Mouse (Mus musculus) common myeloid progenitor, adult 5-6 weeks (primary cell): Measurements from ENCODE around the gene Amfr. TPM values are rescaled to one million over a fixed set of nuclear protein-coding genes. Genes with fewer than 3 reads are reported as not detected.

Experiments used
- ATAC-seq: replicated peaks from 2 replicates; pipeline ENCODE4 v1.8.0; 2016; ENCODE audit warnings: low read depth, mild to moderate bottlenecking, moderate TSS enrichment, inconsistent platforms; ENCODE audit not compliant: poor library complexity, severe bottlenecking
- total RNA-seq: library from RNA; stranded (forward); fragments of 200-1000, 187-1606 nt; gene quantifications from 2 replicates; pipeline ENCODE4 v1.2.3, GENCODE M21; 2017

Amfr gene
- 60.7 and 88.1 TPM in 2 replicates for total RNA-seq

GRCm38 (mm10) chr8:94012013-94012951, at the start of gene Amfr:
Amfr (minus strand) TSS chr8:94012842.
- peak; percentile 50 for ATAC-seq

GRCm38 (mm10) chr8:94057157-94057854, 44.7 kb upstream of the Amfr start:
- peak; percentile 80 for ATAC-seq

DNA sequence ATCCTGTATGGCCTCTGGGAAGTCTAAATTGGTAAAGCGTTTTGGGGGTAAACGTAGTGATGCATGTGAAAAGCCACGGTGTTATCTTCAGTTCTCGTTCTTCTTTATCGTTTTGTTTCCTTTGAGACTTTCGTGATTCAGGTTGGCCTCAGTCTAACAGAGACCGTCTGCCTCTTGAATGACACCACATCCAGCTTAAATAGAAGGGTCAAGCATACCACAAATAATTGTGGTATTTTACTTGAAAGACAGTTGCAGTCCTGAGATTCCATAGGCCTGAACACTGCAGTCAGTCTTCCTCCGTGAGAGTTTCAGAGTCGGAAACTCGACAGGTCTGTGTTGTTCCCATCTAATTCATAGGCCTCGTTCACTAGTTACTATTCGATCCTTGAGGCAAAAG, 40.1 kb upstream of the Amfr start:
- ATAC-seq, result no peak

DNA sequence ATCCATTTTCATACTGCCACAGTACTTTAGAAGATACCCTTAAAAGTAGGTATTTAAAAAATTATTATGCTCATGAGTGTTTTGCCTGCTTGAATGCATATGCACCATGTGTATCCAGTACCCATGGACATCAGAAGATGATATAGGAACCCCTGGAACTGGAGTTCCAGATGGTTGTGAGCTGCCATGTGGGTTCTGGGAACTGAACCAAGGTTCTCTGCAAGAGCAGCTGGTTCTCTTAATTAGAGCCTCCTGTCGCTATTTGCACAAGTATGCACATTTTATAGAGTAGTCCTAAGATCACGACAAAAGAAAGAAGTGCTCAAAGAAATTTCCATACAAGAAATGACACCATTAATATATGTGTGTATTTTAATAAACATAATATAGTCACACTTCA, 35.2 kb upstream of the Amfr start:
- ATAC-seq, result no peak

DNA sequence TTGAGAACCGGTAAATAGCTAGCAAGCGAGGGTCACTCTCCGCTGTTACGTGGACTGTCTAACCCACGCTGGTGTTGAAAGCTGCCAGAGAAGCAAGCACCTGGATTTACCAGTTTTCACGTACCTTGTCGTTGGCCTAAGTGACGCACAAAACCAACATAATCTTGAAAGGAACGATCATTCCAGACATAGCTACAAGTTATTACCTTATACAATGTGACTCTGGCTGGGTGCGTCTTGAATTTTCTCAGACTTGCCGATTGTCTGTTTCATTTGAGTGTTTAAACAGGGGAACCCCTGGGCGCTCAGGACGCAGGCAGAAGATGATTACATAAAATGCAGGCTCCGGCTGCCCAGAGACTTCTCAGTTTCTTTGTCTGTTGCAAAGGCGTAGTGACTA, 25.2 kb upstream of the Amfr start:
- ATAC-seq, result no peak

DNA sequence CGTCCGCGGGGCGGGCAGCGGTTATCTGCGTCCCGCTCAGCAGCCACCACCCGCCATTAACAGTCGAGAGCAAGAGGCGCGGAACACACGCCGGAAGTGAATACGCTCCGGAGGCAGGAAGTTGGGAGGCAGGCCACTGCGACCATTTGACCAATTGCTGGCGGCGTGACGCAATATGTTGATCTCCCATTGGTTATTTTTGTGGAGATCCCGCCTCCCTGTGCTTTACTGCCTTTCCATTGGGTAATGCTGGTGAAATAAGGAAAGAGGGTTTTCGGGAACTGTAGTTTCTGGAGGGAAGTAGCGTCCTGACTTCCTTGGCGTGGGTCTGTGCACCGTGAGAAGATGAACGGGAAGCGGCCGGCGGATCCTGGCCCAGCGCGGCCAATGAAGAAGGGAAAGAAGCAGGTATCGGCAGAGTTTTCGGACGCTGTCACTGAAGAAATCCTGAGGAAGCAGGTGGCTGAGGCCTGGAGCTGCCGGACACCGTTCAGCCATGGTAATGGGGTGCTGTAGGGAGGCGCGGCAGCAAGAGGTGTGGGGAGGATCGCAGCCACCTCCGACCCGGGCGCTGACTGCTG, 24.4 kb upstream of the Amfr start, which contains the start of the genes Nudt21 and Ogfod1:
TSS of gene Nudt21 (minus strand) at position 88 of the 581 bp plus-strand sequence.
TSS of gene Ogfod1 (plus strand) at position 255 of the 581 bp plus-strand sequence.
- peak; percentile 96 for ATAC-seq

DNA sequence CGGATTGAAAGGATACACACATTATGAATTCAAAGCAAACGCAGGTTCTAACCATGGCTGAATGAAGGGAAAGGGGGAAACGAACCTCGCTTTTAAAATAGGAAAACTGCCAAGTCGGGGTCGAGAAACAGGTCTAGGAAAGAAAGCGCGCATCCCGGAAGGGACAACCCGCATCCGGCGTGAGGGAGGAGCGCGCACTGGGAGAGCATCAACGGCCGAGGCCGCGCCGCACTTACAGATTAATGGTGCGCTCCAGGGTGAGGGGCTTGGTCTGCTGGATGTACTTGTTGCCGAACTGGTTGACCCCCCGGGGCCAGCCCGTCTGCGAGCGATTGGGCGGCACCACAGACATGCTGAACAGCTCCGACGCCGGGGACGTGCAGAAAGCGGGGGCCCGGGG, 23.9 kb upstream of the Amfr start:
- ATAC-seq, result peak; percentile 45

GRCm38 (mm10) chr8:94035200-94035599, 22.6 kb upstream of the Amfr start:
- ATAC-seq, result no peak

DNA sequence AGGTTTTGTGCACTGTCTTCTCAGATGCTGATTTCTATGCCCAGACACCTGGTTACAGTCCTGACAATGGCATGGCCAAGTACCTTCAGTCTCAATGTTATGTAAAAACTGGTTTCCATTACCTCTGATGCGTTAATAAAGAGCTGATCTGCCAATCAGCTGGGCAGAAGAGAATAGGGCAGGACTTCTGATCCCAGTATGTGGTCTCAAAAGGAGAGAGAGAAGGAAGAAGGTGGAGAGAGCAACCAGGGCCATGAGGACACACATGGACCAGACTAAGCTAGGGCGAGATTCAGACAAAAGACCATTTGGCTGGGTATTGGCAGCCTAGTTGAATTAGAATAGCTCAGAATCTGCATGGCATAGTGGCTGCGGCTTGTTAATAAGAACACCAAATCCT, 21.0 kb upstream of the Amfr start:
- no peak for ATAC-seq

DNA sequence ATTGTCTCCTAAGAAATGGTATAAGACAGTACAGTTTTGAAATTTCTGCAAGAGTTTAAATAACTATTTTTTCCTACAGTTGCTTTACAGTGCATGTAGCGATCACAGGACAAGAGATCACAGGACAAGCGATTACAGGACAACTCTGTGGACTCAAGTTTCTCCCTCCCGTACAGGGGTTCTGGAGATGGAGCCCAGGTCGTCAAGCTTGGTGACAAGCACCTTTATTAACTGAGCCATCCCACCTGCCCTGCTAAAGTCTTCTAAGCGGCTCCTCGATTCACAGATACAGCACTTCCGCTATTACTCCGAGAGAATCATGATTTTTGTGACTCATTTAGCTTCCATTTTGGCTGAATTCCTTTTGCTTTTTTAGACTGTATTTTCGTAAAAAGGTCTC, 17.1 kb upstream of the Amfr start:
- no peak for ATAC-seq

- no peak for ATAC-seq
Observed at GRCm38 (mm10) chr8:94023916-94024315, 11.3 kb upstream of the Amfr start.

DNA sequence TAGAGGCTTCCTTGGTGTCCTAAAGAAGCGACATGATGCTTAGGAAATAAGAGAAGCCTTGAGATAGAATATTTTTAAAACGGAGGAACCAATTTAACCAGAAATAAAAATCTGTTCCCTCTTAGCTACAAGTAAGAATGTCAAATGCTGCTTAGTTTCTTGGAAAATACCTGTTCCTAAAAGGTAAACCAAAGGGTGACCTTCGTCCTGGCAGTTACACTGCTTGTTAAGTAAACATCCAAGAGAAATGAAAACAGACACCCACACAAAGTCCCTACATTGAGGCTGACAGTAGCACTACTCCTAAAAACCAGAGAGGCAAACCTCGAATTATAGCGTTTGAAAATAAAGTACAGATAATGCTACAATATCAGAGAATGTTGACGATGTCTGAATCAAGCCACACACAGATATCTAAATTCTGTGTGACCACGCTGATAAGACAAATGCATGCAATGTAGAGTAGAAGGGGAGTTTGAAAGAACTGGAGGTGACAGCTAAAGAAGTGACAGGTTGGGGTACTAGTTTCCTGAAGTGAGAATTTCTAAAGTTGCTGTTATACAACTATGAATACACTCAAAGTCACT, 477 bp upstream of the Amfr start:
- ATAC-seq, result no peak

DNA sequence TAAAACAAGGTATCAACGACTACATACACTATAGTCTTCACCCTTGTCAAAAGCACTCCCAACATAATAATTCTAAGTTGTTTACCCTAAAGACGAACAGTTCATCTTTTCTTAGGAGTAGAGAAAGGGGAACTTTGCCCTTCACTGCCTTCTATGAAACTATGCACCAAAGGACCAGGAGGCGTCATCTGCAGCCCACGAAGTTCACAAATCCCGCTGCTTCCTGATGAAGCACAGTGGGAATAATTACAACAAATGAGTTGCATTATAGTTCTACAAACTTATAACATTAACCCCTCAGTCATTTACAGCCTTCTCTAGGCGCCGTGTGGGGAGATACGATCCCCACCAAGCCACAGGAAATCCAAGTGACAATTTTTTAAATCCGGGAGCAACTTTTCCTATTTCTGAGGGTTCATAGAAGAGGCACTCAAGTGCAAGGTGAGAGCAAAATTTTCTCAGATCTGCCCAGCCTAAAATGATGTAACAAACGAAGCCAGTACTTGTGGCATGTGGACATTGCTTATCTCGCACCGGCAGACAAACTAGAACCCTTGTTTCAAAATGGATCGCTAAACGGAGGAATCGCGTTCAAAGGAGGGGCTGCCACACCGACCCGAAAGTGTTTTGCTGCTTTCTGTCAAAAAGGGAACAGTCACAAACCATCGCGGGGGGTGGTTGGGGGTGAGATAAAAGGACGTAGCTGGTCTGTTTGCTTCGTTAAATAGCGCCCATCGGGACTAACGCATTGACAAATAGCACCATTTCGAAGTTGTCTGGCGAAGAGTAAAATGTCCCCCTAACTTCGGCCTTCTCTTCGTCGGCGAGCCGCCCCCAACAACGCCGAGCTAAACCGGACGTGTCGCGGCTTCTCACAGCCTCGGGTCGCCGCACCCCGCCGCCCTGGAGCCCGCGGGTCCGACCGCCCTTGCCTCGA, 1.3 kb downstream of the Amfr start:
- peak; percentile 38 for ATAC-seq

GRCm38 (mm10) chr8:94010101-94010705, 2.4 kb downstream of the Amfr start:
- no peak for ATAC-seq

DNA sequence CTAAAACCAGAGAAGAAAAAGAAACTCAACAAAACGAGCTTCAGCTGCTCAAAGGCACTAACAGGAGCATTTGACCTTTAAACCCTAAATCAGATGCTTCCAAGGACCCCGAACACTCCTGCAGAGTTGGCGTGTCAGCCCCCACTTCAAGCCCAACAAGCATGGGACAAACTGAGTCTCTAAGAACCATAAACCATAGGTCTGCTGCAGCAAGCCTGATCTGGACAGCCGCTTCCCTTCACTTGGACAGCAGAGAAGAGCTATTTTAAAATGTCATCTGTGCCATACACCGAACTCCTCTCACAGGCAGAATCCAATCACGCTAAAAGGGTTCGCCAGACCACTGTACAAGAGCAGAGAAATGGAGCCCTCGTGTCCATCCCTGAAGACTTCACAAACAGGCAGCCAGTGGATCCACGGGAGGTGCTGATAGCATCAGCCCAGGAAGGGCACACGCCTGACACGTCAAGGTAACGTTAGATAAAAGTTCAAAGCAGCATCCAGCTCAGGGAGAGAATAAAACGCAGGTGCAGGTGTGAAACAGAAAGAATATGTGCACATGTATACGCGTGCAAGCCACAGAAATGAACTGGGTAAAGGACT, 3.3 kb downstream of the Amfr start:
- no peak for ATAC-seq

DNA sequence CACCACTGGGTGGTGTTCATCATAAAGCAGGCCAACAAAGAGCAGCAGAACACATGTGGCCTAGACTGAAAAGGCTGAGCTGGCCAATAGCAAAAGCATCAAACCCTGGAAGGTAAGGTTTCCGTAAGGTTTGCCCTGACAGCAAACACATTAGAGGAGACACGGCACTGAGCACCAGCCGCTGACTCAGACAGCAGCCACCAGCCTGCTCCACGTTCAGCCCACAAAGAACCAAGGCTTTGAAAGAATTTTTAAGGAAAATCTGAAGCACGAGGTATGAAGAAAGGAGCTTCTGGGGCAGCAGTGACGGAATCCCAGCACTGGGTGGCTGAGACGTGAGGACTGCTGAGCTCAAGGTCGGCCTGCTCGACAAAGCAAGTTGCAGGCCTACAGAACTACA, 8.5 kb downstream of the Amfr start:
- no peak for ATAC-seq

- ATAC-seq, result no peak
Observed at GRCm38 (mm10) chr8:93998961-93999360, 13.7 kb downstream of the Amfr start.

DNA sequence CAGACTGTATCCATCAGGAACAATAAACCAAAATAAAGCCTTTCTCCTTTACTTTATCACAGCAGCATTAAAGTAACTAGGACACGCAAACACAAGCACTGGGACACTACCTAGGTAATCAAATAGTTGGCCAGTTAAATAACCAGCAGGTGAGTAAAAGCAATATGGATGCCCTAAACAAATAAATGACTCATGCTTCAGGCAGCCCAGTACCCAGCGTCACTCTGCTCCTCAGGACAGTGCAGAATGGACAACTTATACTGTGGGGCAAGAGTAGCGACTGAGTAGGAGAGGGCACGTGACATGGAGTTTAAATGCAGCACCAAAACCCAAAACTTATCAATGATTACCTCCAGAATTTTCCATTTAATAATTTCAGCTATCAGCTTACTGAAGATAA, 22.9 kb downstream of the Amfr start:
- no peak for ATAC-seq

DNA sequence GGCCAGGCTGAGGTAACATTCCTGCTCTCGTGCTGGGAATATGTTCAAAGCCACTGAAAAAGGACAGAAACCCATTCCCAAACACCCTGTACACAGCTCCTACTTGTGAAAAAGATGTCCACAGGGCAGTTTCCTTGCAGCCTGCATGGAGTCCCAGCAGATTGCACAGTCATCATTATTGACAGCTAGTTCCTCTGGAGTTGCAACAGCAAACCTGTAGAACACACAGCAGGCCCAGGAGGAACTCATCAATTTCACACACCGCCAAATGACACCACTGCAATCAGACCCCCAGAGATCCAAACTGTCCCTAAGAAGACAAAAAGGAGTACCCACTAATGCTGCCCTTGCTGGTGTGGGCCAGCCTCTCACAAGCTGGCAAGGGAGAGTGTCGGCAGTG, 27.9 kb downstream of the Amfr start:
- ATAC-seq, result no peak
